Mouse (Mus musculus): ENCODE measurements around the gene Slco6d1.

Gene Slco6d1

DNA sequence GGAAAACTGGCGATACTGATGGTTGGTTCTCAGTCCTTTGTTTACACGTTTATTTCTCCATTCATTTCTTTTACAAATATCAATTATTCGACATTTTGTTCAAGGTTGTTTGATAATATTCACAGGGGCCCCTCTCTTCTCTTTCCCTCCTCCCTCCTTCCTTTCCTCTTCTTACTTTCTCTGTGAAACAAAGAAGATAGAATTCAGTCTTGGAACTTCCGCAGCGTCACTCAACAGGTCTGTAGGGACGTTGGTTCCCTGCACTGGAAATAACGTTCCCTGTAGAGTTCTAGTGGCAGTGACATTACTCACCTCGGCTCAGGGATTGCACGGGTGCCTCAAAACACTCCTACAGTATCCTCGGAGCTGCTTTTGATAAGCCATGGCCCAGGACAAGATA lies at the start of gene Slco6d1:
Gene Slco6d1, plus strand, starts transcription at position 301 of the 400 bp plus-strand sequence.
- WGBS = 87% methylated on average over 10 of the region's 10 CpGs

DNA sequence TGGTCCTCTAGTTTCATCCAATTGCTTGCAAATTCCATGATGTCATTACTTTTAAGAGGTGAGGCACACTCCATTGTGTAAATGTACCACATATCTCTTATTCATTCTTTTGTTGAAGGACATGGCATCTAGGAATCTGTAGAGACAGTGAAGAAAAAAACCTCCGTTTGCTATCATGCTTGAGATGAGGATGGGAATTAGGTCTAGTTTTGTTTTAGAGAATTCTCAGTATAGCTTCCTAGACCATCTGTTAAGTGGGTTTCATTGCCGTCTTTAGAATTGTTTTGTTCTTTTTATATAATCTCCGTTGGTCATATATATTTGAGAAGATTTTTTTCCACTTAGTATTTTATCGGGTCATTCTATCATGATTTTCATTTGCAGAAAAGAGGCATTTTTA lies 27.0 kb downstream of the Slco6d1 start:
- 53% methylated on average over 4 of the region's 4 CpGs for WGBS

DNA sequence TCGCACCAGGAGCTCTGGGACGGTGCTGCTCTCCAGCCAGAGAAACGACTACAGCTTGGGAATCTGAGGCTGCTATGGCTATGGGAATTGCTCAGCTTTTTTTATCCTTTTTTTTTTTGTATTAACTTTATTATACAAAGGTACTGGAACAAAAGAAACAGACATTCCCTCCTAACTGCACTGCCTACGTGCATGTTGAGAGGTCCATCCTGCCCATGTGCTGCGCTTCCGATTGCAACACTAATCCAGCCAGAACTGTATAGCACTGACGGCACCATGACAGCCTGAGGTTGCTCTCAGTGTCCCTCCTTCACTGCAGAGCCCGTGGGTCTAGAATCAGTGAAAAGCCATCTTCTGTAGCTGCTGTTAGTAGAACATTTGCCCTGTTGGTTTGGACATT lies 38.3 kb downstream of the Slco6d1 start:
- 87% methylated on average over 8 of the region's 8 CpGs for WGBS

- 90% methylated on average over 1 of the region's 1 CpGs for WGBS
Measured at GRCm38 (mm10) chr1:98476381-98476780, 55.5 kb downstream of the Slco6d1 start.

- WGBS = 73% methylated on average over 2 of the region's 2 CpGs
Measured at GRCm38 (mm10) chr1:98479243-98479642, 58.3 kb downstream of the Slco6d1 start.

DNA sequence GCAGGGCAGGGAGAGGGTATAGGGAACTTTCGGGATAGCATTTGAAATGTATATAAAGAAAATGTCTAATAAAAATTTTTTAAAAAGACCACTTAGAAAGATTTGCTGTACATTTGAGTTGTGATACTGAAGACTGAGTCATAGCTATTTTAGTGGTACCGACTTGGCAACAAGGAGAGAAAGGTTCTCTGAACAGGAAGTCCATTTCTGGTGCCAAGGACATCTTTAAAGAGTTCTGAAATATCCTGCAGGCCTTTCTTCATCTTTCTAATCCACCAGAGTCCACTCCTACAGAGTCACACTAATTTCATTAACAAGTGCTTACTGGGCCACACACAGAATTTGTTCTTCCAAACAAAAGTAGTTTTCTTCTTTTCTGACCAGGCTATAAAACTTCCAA lies 85.1 kb downstream of the Slco6d1 start:
- WGBS = 58% methylated on average over 2 of the region's 2 CpGs

DNA sequence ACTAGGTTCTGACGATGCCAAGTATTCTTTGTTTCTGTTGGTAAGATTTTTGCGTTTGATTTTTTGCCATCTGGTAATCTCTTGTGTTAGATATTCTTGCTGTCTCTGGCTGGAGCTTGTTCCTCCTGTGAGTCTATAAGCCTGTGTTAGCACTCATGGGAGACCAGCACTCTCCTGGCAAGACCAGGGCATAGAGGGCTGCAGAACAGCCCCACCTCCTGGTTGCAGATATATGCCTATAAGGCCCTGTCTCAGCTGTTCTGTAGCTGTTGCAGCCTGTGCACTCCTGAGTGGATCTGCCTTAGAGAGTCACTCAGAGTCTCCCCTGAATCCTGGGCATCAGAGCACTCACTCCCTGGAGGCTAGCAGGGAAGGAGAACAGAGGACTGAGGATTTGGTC lies 102.1 kb downstream of the Slco6d1 start:
- 60% methylated on average over 2 of the region's 2 CpGs for WGBS

- WGBS = 93% methylated on average over 2 of the region's 2 CpGs
Measured at GRCm38 (mm10) chr1:98528368-98528767, 107.4 kb downstream of the Slco6d1 start.

DNA sequence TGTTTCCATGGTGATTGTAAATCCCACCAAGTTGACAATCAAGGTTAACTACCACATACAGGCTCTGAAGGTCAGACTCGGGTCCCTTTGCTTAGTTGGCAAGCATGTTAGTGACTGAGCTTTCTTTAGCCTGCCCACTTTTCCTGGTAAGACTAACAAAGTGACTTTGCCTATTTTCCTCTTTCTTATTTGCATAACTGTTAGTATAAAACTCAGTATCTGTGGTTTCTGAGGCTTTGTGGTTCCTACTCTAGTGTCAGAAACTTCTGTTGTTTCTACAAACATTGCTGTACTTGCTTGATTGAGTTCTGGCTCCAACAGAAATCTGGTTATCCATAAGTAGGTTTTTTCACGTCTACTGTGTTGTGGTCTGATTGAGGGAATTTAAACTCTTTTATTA lies 124.4 kb downstream of the Slco6d1 start:
- WGBS = 70% methylated on average over 2 of the region's 2 CpGs

DNA sequence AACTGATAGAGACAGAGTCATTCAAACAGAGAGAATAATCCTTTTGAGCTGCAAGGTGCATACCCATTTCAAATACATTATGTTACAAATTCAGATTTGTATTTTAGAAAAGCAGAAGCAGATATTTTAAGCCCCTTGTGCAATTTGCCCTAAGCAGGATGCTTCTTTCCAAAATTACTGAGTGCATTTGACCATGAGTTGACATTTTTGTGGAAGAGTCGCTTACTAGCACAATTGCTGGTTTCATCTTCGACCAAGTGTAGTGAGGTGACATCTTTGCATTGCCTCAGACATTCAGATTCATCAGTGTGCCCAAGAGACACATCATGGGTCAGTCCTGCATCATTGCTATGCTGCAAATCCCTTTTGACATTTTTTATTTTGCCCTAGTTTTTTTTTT lies 133.5 kb downstream of the Slco6d1 start:
- WGBS = 76% methylated on average over 2 of the region's 2 CpGs

Measured in cerebral cortex, adult 2 months (tissue).